Mouse (Mus musculus): ENCODE results near the gene Cdc45. TPM values are rescaled to one million over a fixed set of nuclear protein-coding genes. Genes with fewer than 3 reads are reported as not detected.

Cdc45 gene
- total RNA-seq, 1 experiment = 53.5 TPM

DNA sequence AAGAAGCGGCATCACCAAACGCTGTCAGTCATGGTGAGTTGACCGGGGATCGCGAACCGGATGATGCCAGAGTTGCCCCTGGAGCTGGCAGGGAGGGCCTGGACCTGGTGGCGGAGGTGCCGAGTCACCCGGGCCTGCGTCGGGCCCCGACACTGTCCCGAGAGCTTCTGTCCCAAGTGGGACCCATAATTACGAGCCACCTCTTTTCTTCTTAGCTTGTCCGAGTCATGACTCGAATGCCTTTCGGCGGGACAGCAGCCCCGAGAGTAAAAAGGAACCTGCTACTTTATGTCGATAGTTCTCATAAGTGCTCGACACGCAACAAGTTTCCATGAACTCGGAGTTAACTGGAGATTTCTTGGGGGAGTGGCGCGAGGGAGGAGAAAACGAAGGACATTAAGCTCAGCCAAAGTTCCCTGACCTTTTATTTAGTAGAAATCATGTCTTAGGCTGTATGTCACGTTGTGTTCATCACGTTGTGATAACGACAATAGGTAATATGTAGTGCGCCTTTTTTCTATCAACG, 661 bp upstream of the Cdc45 start:
- peaks cover 0 to 3% of the 10 kb centered on the region in 2 experiments; a peak in 1 of 4 replicates for H3K4me1 ChIP-seq (ENCODE audit: control insufficient read depth in 2 of 2, insufficient read depth in 2 of 2, low read length in 2 of 2, poor library complexity in 1 of 2)
- peak overlapping the region; percentile 91 for H3K9ac ChIP-seq (ENCODE audit: insufficient read depth, low read depth, low read length, poor library complexity, severe bottlenecking)
- no peak for DNase-seq (ENCODE audit: low read depth, low spot score)
- no peak for TF ChIP-seq ZC3H11A (IDR thresholded peaks at IDR 0.05; ENCODE audit: borderline replicate concordance, low read depth, low read length)
- TF ChIP-seq CHD2 (IDR thresholded peaks at IDR 0.05; ENCODE audit: low read depth, low read length) = no peak
- no peak for TF ChIP-seq ZNF384 (IDR thresholded peaks at IDR 0.05; ENCODE audit: low read depth, low read length)
- no peak for TF ChIP-seq HCFC1 (IDR thresholded peaks at IDR 0.05; ENCODE audit: borderline replicate concordance, insufficient read depth, low read length)
- no peak for TF ChIP-seq MAFK (IDR thresholded peaks at IDR 0.05; ENCODE audit: insufficient read depth, low read depth, low read length)
- in situ Hi-C loops (cut with MboI; ENCODE audit: low sequenced_read_pairs in 2 of 2, unreplicated experiment in 2 of 2) = no loop called here
- H3K9me3 ChIP-seq (ENCODE audit: control insufficient read depth, insufficient read depth, low read depth, low read length) = no peaks in the 10 kb centered on the region
- H3K4me3 ChIP-seq (ENCODE audit: insufficient read depth in 1 of 2, low read depth in 1 of 2, low read length in 2 of 2, poor library complexity in 1 of 2, severe bottlenecking in 1 of 2) = peak overlapping the region; percentile 83 to 87
- H3K27ac ChIP-seq (ENCODE audit: insufficient read depth, low read depth, low read length, poor library complexity, severe bottlenecking) = peak overlapping the region; percentile 37
- H3K36me3 ChIP-seq (ENCODE audit: control insufficient read depth, insufficient read depth, low read length, poor library complexity, severe bottlenecking) = peaks cover 18% of the 10 kb centered on the region

DNA sequence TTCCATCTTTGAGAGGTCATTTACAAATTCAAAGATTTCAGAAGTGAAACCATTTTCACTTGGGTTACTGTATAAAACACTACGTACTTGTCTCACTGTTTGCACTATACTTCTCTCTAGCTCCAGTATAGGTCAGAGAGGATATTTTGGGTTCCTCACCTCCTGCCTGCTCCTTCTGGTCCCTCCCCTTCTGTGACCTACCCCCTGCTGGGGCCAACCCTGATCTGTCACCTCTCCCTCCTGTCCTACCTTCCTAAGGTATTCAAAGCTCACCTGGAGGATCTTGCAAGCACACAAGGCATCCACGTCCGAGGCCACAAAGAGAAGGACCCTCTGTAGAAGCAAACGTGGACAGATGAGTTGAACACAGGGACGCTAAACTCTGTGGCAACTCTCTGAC, 755 bp downstream of the Cdc45 start:
- no peak for TF ChIP-seq ZC3H11A (IDR thresholded peaks at IDR 0.05; ENCODE audit: borderline replicate concordance, low read depth, low read length)
- TF ChIP-seq CHD2 (IDR thresholded peaks at IDR 0.05; ENCODE audit: low read depth, low read length) = no peak
- no peak for TF ChIP-seq ZNF384 (IDR thresholded peaks at IDR 0.05; ENCODE audit: low read depth, low read length)
- no peak for TF ChIP-seq HCFC1 (IDR thresholded peaks at IDR 0.05; ENCODE audit: borderline replicate concordance, insufficient read depth, low read length)
- TF ChIP-seq MAFK (IDR thresholded peaks at IDR 0.05; ENCODE audit: insufficient read depth, low read depth, low read length) = no peak
- Histone ChIP-seq H3K9ac (ENCODE audit: insufficient read depth, low read depth, low read length, poor library complexity, severe bottlenecking) (peak overlapping the region; percentile 95), H3K9me3 (ENCODE audit: control insufficient read depth, insufficient read depth, low read depth, low read length) (no peaks in the 10 kb centered on the region), H3K4me3 (ENCODE audit: insufficient read depth in 1 of 2, low read depth in 1 of 2, low read length in 2 of 2, poor library complexity in 1 of 2, severe bottlenecking in 1 of 2) (peak overlapping the region; percentile 83 to 87), H3K27ac (ENCODE audit: insufficient read depth, low read depth, low read length, poor library complexity, severe bottlenecking) (no peak overlapping the region), H3K36me3 (ENCODE audit: control insufficient read depth, insufficient read depth, low read length, poor library complexity, severe bottlenecking) (peaks cover 19% of the 10 kb centered on the region), H3K4me1 (ENCODE audit: control insufficient read depth in 2 of 2, insufficient read depth in 2 of 2, low read length in 2 of 2, poor library complexity in 1 of 2) (peaks cover 0 to 3% of the 10 kb centered on the region in 2 experiments; a peak in 1 of 4 replicates)
- DNase-seq (ENCODE audit: low read depth, low spot score) = peak; percentile 34
- in situ Hi-C loops (cut with MboI; ENCODE audit: low sequenced_read_pairs in 2 of 2, unreplicated experiment in 2 of 2) = no loop called here

DNA sequence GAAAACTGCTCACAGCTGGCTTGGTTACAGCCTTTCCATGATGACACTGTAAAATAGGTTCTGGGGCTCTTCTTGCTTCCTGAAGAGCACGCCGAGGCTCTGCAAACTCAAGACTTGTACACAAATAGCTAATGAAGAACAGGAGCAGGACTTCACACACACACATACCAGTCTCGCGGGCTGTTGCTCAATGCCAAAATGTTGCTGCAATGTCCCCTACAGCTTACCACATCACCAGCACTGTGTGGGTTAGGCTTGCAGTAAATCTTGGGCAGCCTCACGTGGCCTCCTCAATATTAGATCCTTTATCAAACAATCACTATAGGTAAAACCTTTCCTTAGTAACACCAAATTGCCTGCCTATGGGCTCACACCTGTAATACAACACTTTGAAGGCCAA, 2.8 kb downstream of the Cdc45 start:
- H3K4me1 ChIP-seq (ENCODE audit: control insufficient read depth in 2 of 2, insufficient read depth in 2 of 2, low read length in 2 of 2, poor library complexity in 1 of 2) = peaks cover 0 to 3% of the 10 kb centered on the region in 2 experiments; a peak in 1 of 4 replicates
- H3K27ac ChIP-seq (ENCODE audit: insufficient read depth, low read depth, low read length, poor library complexity, severe bottlenecking) = no peak overlapping the region
- no peak for TF ChIP-seq MAFK (IDR thresholded peaks at IDR 0.05; ENCODE audit: insufficient read depth, low read depth, low read length)
- no peak for TF ChIP-seq ZC3H11A (IDR thresholded peaks at IDR 0.05; ENCODE audit: borderline replicate concordance, low read depth, low read length)
- no peak for TF ChIP-seq ZNF384 (IDR thresholded peaks at IDR 0.05; ENCODE audit: low read depth, low read length)
- TF ChIP-seq HCFC1 (IDR thresholded peaks at IDR 0.05; ENCODE audit: borderline replicate concordance, insufficient read depth, low read length) = no peak
- no peak for TF ChIP-seq CHD2 (IDR thresholded peaks at IDR 0.05; ENCODE audit: low read depth, low read length)
- no peaks in the 10 kb centered on the region for H3K9me3 ChIP-seq (ENCODE audit: control insufficient read depth, insufficient read depth, low read depth, low read length)
- in situ Hi-C loops (cut with MboI; ENCODE audit: low sequenced_read_pairs in 2 of 2, unreplicated experiment in 2 of 2) = no loop called here
- H3K36me3 ChIP-seq (ENCODE audit: control insufficient read depth, insufficient read depth, low read length, poor library complexity, severe bottlenecking) = peaks cover 23% of the 10 kb centered on the region
- DNase-seq (ENCODE audit: low read depth, low spot score) = no peak
- H3K4me3 ChIP-seq (ENCODE audit: insufficient read depth in 1 of 2, low read depth in 1 of 2, low read length in 2 of 2, poor library complexity in 1 of 2, severe bottlenecking in 1 of 2) = no peak overlapping the region
- H3K9ac ChIP-seq (ENCODE audit: insufficient read depth, low read depth, low read length, poor library complexity, severe bottlenecking) = no peak overlapping the region

DNA sequence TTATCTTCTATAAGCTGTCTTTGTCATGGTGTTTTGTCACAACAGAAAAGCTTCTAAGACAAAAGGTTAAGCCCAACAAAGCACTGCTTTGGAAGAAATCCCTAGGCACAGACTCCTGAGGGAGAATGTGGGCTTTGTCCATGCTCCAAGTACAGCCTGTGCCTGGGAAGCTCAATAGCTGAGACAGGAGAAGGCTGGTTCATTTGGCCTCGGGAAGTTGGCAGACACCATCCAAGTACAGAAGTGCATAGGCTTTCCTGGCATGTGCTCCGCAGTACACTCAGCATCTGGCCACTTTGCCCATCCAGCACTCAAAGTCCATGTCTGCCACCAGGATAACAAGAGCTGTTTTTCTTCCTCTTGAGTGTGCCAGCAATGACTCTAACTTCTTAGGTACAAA, 6.0 kb downstream of the Cdc45 start:
- no peak for DNase-seq (ENCODE audit: low read depth, low spot score)
- Histone ChIP-seq H3K9me3 (ENCODE audit: control insufficient read depth, insufficient read depth, low read depth, low read length) (no peaks in the 10 kb centered on the region), H3K9ac (ENCODE audit: insufficient read depth, low read depth, low read length, poor library complexity, severe bottlenecking) (no peak overlapping the region), H3K4me1 (ENCODE audit: control insufficient read depth in 2 of 2, insufficient read depth in 2 of 2, low read length in 2 of 2, poor library complexity in 1 of 2) (no peaks in the 10 kb centered on the region), H3K27ac (ENCODE audit: insufficient read depth, low read depth, low read length, poor library complexity, severe bottlenecking) (no peak overlapping the region), H3K4me3 (ENCODE audit: insufficient read depth in 1 of 2, low read depth in 1 of 2, low read length in 2 of 2, poor library complexity in 1 of 2, severe bottlenecking in 1 of 2) (no peak overlapping the region), H3K36me3 (ENCODE audit: control insufficient read depth, insufficient read depth, low read length, poor library complexity, severe bottlenecking) (peaks cover 26% of the 10 kb centered on the region)
- in situ Hi-C loops (cut with MboI; ENCODE audit: low sequenced_read_pairs in 2 of 2, unreplicated experiment in 2 of 2) = no loop called here
- no peak for TF ChIP-seq CHD2 (IDR thresholded peaks at IDR 0.05; ENCODE audit: low read depth, low read length)
- no peak for TF ChIP-seq ZNF384 (IDR thresholded peaks at IDR 0.05; ENCODE audit: low read depth, low read length)
- TF ChIP-seq HCFC1 (IDR thresholded peaks at IDR 0.05; ENCODE audit: borderline replicate concordance, insufficient read depth, low read length) = no peak
- TF ChIP-seq ZC3H11A (IDR thresholded peaks at IDR 0.05; ENCODE audit: borderline replicate concordance, low read depth, low read length) = no peak
- no peak for TF ChIP-seq MAFK (IDR thresholded peaks at IDR 0.05; ENCODE audit: insufficient read depth, low read depth, low read length)
